Mouse (Mus musculus): ENCODE data around the gene Tpst2.

DNA sequence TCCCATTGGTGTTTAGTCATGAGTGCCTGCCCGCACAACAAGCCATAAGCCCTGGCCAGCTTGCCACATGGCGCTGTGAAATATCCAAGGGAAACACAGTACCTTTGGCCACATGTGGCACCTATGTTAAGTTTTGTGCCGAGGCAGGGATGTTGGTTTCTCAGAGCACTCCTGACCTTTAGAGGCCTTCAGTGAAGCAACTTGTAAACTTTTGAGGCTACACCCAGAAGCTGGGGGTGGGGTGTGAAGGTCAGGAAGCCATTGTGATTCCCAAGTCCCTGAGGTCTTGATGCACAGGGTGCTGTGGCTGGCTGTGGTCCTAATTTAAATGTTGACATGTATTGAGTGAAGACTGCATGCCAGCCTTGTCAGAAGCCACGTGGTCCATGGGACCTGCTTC lies 22.9 kb downstream of the Tpst2 start:
- TF ChIP-seq POLR2A (IDR thresholded peaks at IDR 0.05; ENCODE audit: insufficient read depth, low read depth, low read length) (no peak), CTCF (IDR thresholded peaks at IDR 0.05) (no peak)
